Mouse (Mus musculus): ENCODE results near the gene Uvssa. TPM values are rescaled to one million over a fixed set of nuclear protein-coding genes. Genes with fewer than 3 reads are reported as not detected.

Gene Uvssa
- polyA plus RNA-seq, 1 experiment from 2014 or later, result 7.8 TPM

GRCm38 (mm10) chr5:33459111-33459510 is 80.8 kb downstream of the Uvssa start:
- H3K27ac ChIP-seq (replicated peaks), result no peak overlapping the region
- H3K4me3 ChIP-seq (replicated peaks), result no peak overlapping the region
- ATAC-seq (ENCODE audit: low FRiP score), result no peak
- H3K4me2 ChIP-seq, result no peak overlapping the region
- no peaks in the 10 kb centered on the region for H3K9me3 ChIP-seq (replicated peaks)
- H3K36me3 ChIP-seq, result no peaks in the 10 kb centered on the region
- peaks cover 79% of the 10 kb centered on the region for H3K27me3 ChIP-seq (replicated peaks)
- H3K9ac ChIP-seq (replicated peaks), result no peak overlapping the region
- H3K4me1 ChIP-seq, result peaks cover 6% of the 10 kb centered on the region; the same call in 1 of the 2 replicates
- 72% methylated on average over 2 of the region's 2 CpGs for WGBS

DNA sequence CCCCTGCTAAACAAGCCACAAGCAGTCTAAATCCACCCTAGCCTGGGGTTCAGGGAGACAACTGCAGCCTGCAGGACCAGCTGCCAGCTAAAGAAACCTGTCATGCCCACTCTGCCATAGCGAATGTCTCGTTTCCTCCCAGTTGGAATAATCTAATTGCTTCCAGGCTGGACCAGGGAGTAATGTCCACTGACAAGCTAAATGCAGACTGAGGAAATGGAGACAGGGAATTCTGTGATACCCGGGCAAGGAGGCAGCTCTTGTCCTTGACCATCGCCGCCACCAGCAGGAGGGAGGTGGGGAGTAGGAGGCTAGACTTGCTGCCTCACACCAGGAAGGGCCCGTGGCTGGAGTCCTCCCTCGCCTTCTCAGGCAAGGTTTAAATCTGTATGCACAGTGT is 86.0 kb downstream of the Uvssa start:
- peaks cover 17% of the 10 kb centered on the region for H3K4me1 ChIP-seq
- peaks cover 60% of the 10 kb centered on the region for H3K27me3 ChIP-seq (replicated peaks)
- H3K4me3 ChIP-seq (replicated peaks), result no peak overlapping the region
- WGBS, result 66% methylated on average over 7 of the region's 7 CpGs
- H3K9ac ChIP-seq (replicated peaks), result no peak overlapping the region
- H3K4me2 ChIP-seq, result no peak overlapping the region
- no peak for ATAC-seq (ENCODE audit: low FRiP score)
- H3K9me3 ChIP-seq (replicated peaks), result no peaks in the 10 kb centered on the region
- H3K27ac ChIP-seq (replicated peaks), result no peak overlapping the region
- H3K36me3 ChIP-seq, result no peaks in the 10 kb centered on the region

DNA sequence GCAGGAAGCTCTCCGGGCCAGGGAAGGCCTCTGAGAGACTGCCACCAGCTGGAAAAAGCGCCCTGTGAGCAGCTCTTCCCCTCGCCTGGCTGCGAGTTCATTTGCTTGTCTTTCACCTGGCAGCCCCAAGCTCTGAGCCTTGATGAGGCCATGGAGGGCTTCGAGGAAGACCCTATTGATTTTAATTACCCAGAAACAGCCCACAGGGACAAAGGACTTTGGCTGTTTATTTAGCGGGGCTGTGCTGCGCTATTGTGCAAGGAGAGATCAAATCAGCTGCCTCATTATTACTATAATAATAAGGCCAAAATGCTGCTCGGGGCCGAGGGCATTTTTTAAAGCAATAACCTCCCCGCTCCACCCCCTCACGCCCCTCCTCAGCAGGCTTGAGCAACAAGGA is 87.1 kb downstream of the Uvssa start:
- ATAC-seq (ENCODE audit: low FRiP score), result no peak
- H3K4me1 ChIP-seq, result peaks cover 17% of the 10 kb centered on the region
- H3K4me3 ChIP-seq (replicated peaks), result no peak overlapping the region
- no peak overlapping the region for H3K9ac ChIP-seq (replicated peaks)
- H3K9me3 ChIP-seq (replicated peaks), result no peaks in the 10 kb centered on the region
- H3K36me3 ChIP-seq, result no peaks in the 10 kb centered on the region
- no peak overlapping the region for H3K4me2 ChIP-seq
- no peak overlapping the region for H3K27ac ChIP-seq (replicated peaks)
- H3K27me3 ChIP-seq (replicated peaks), result peaks cover 53% of the 10 kb centered on the region
- 11% methylated on average over 11 of the region's 11 CpGs for WGBS

Other genes with a start within 250 kb of the Uvssa start
- gene Spon2, start 160.1 kb upstream of the Uvssa start, polyA plus RNA-seq (2015; fragmentation: Nextera tagmentation; extraction: Ambion mirVana), result 2.8 and 6.7 TPM in 2 replicates
- 426 and 445 TPM in 2 replicates for gene Ctbp1, start 103.6 kb upstream of the Uvssa start, polyA plus RNA-seq (2015; fragmentation: Nextera tagmentation; extraction: Ambion mirVana)
- 126 and 128 TPM in 2 replicates for gene Maea, start 43.0 kb upstream of the Uvssa start, polyA plus RNA-seq (2015; fragmentation: Nextera tagmentation; extraction: Ambion mirVana)
- 0.40 and 0.79 TPM in 2 replicates for gene Nkx1-1, start 55.4 kb downstream of the Uvssa start, polyA plus RNA-seq (2015; fragmentation: Nextera tagmentation; extraction: Ambion mirVana)

Measured in neural tube, embryonic 15.5 days (tissue).